ENCODE assay signal across 10 mouse cellular contexts in genomic region chr14:89181386-89181979, GRCm38 (mm10).
A peak's percentile ranks its signal among the peaks of the same experiment; 100 is the strongest.
DNase-seq lines count a peak whose midpoint lies in the region; ATAC-seq and TF ChIP-seq lines count a peak whose summit lies in the region.
"Had no signal": no experiment of that assay in that cellular context is flagged by ENCODE, and none has a peak within 500 bp of the region (broad histone marks: within the 10 kb centered on the region; RNA-seq: fewer than 3 reads in every experiment).

No protein-coding gene starts in this region.

- no peak overlapping the region for H3K27ac ChIP-seq in ES-E14 (ENCODE audit: insufficient read depth, low read depth, low read length, poor library complexity, severe bottlenecking)
- no peak overlapping the region for H3K27ac ChIP-seq in forebrain, embryonic 16.5 days (ENCODE audit: low read length)

- no peak overlapping the region for H3K4me2 ChIP-seq in forebrain, embryonic 16.5 days (ENCODE audit: low read length)

- no peak overlapping the region for H3K4me3 ChIP-seq in ES-E14 (ENCODE audit: insufficient read depth in 1 of 2, low read depth in 1 of 2, low read length in 2 of 2, poor library complexity in 1 of 2, severe bottlenecking in 1 of 2)
- no peak overlapping the region for H3K4me3 ChIP-seq in forebrain, embryonic 16.5 days (replicated peaks; ENCODE audit: low read length)
- H3K4me3 ChIP-seq: erythroblast, embryonic 14.5 days had no signal

- in situ Hi-C loops in ES-E14 (cut with MboI; ENCODE audit: low sequenced_read_pairs in 2 of 2, unreplicated experiment in 2 of 2) = loop anchor here in 1 of 2 experiments (25.0 kb wide), 1 partner anchor 731 kb away; no protein-coding TSS in a partner anchor

- no peaks in the 10 kb centered on the region for H3K27me3 ChIP-seq in forebrain, embryonic 16.5 days (replicated peaks; ENCODE audit: control insufficient read depth, insufficient read depth, low read length)

- DNase-seq in cerebellum, postnatal 14 days = peak; percentile 10 to 18
- no peak for DNase-seq in cerebellum, postnatal 4 days (ENCODE audit: low spot score in 2 of 2)
- DNase-seq in left cerebral cortex, postnatal 14 days (ENCODE audit: low spot score in 2 of 2) = peak; percentile 34 to 35
- DNase-seq in left cerebral cortex, adult 8-10 months (ENCODE audit: low spot score in 2 of 2) = no peak
- DNase-seq in ES-E14 (ENCODE audit: low read depth, low spot score) = peak; percentile 6
- DNase-seq in kidney, adult 18-20 months = no peak
- DNase-seq in ovary, postnatal 36 days (ENCODE audit: low spot score) = no peak
- DNase-seq: right cerebral cortex, postnatal 4 days had no signal

- no peak overlapping the region for H3K9ac ChIP-seq in ES-E14 (ENCODE audit: insufficient read depth, low read depth, low read length, poor library complexity, severe bottlenecking)
- no peak overlapping the region for H3K9ac ChIP-seq in forebrain, embryonic 16.5 days (replicated peaks; ENCODE audit: low read depth, low read length)

- ATAC-seq in forebrain, embryonic 16.5 days = peak; percentile 52; the same call in 1 of the 2 replicates

- H3K9me3 ChIP-seq in ES-E14 (ENCODE audit: control insufficient read depth, insufficient read depth, low read depth, low read length) = no peaks in the 10 kb centered on the region
- no peaks in the 10 kb centered on the region for H3K9me3 ChIP-seq in forebrain, embryonic 16.5 days (ENCODE audit: control insufficient read depth, low read length)

- no peaks in the 10 kb centered on the region for H3K36me3 ChIP-seq in ES-E14 (ENCODE audit: control insufficient read depth, insufficient read depth, low read length, poor library complexity, severe bottlenecking)
- no peaks in the 10 kb centered on the region for H3K36me3 ChIP-seq in forebrain, embryonic 16.5 days (ENCODE audit: control insufficient read depth, insufficient read depth)

- H3K4me1 ChIP-seq in ES-E14 (ENCODE audit: control insufficient read depth in 2 of 2, insufficient read depth in 2 of 2, low read length in 2 of 2, poor library complexity in 1 of 2) = no peaks in the 10 kb centered on the region
- H3K4me1 ChIP-seq in forebrain, embryonic 16.5 days (replicated peaks; ENCODE audit: control insufficient read depth, insufficient read depth, low read length) = no peaks in the 10 kb centered on the region

- WGBS in forebrain, embryonic 16.5 days = 2% methylated on average over 2 of the region's 2 CpGs

- intact Hi-C loops in left cerebral cortex, postnatal 14 days (cut with DNase I) = no loop called here

TF ChIP-seq in ES-E14, 5 proteins besides CTCF, POLR2A, EP300 and RAD21:
- TF ChIP-seq MAFK (IDR thresholded peaks at IDR 0.05; ENCODE audit: insufficient read depth, low read depth, low read length) (no peak), ZNF384 (IDR thresholded peaks at IDR 0.05; ENCODE audit: low read depth, low read length) (peak; percentile 99), HCFC1 (IDR thresholded peaks at IDR 0.05; ENCODE audit: borderline replicate concordance, insufficient read depth, low read length) (no peak)

Comparison
In these comparisons a context has a peak if more than half of its experiments do, and no peak if none do; other contexts are left out.
1. DNase-seq: peak in cerebellum, postnatal 14 days (2 of 2), left cerebral cortex, postnatal 14 days (2 of 2) and ES-E14 (single experiment); none in cerebellum, postnatal 4 days (0 of 2), left cerebral cortex, adult 8-10 months (0 of 2), kidney, adult 18-20 months (single experiment) and ovary, postnatal 36 days (single experiment).